Comparison of ENCODE assay signal across 12 mouse cellular contexts in genomic region chr5:4486391-4487132, GRCm38 (mm10).
A peak's percentile ranks its signal among the peaks of the same experiment; 100 is the strongest.
DNase-seq lines count a peak whose midpoint lies in the region; ATAC-seq and TF ChIP-seq lines count a peak whose summit lies in the region.
"Had no signal": no experiment of that assay in that cellular context is flagged by ENCODE, and none has a peak within 500 bp of the region (broad histone marks: within the 10 kb centered on the region; RNA-seq: fewer than 3 reads in every experiment).

No protein-coding gene starts in this region.

- no peak overlapping the region for H3K4me2 ChIP-seq in forebrain, embryonic 15.5 days (replicated peaks)
- H3K4me2 ChIP-seq in limb, embryonic 14.5 days (replicated peaks; ENCODE audit: low read depth, low read length, severe bottlenecking) = no peak overlapping the region
- H3K4me2 ChIP-seq in intestine, embryonic 15.5 days (replicated peaks) = no peak overlapping the region
- H3K4me2 ChIP-seq: heart, embryonic 11.5 days had no signal

- no peak for TF ChIP-seq POLR2A in limb, embryonic 14.5 days (IDR thresholded peaks at IDR 0.05; ENCODE audit: borderline replicate concordance, extremely low read depth, insufficient read depth, insufficient read length)

- H3K9me3 ChIP-seq in embryonic facial prominence, embryonic 10.5 days = no peaks in the 10 kb centered on the region; the same call in 1 of the 2 replicates
- no peaks in the 10 kb centered on the region for H3K9me3 ChIP-seq in forebrain, embryonic 15.5 days
- H3K9me3 ChIP-seq in limb, embryonic 14.5 days (ENCODE audit: control insufficient read depth, low read length) = no peaks in the 10 kb centered on the region
- no peaks in the 10 kb centered on the region for H3K9me3 ChIP-seq in intestine, embryonic 15.5 days

- H3K27me3 ChIP-seq in embryonic facial prominence, embryonic 10.5 days (replicated peaks; ENCODE audit: low read depth, poor library complexity, severe bottlenecking) = no peaks in the 10 kb centered on the region
- no peaks in the 10 kb centered on the region for H3K27me3 ChIP-seq in forebrain, embryonic 15.5 days
- H3K27me3 ChIP-seq in limb, embryonic 14.5 days (ENCODE audit: control insufficient read depth, insufficient read depth, low read length) = no peaks in the 10 kb centered on the region
- no peaks in the 10 kb centered on the region for H3K27me3 ChIP-seq in intestine, embryonic 15.5 days (replicated peaks)

- peak; percentile 76 for ATAC-seq in forebrain, embryonic 15.5 days (replicated peaks)
- ATAC-seq in limb, embryonic 14.5 days (ENCODE audit: low FRiP score, low read depth) = no peak
- no peak; the same call in 1 of the 2 replicates for ATAC-seq in intestine, embryonic 15.5 days

- H3K27ac ChIP-seq in embryonic facial prominence, embryonic 10.5 days (replicated peaks) = peak overlapping the region; percentile 82
- peak overlapping the region; percentile 80 for H3K27ac ChIP-seq in forebrain, embryonic 15.5 days (replicated peaks)
- peak overlapping the region; percentile 79; the same call in 1 of the 2 replicates for H3K27ac ChIP-seq in limb, embryonic 14.5 days (replicated peaks; ENCODE audit: low read depth, low read length)
- no peak overlapping the region for H3K27ac ChIP-seq in intestine, embryonic 15.5 days
- H3K27ac ChIP-seq: liver, embryonic 14.5 days; stomach, postnatal 0 days had no signal

- 82% methylated on average over 4 of the region's 4 CpGs for WGBS in embryonic facial prominence, embryonic 10.5 days
- 79% methylated on average over 4 of the region's 4 CpGs for WGBS in forebrain, embryonic 15.5 days
- 87% methylated on average over 4 of the region's 4 CpGs for WGBS in limb, embryonic 14.5 days
- WGBS in intestine, embryonic 15.5 days = 90% methylated on average over 4 of the region's 4 CpGs

- no peak overlapping the region for H3K9ac ChIP-seq in forebrain, embryonic 15.5 days (replicated peaks)
- H3K9ac ChIP-seq in limb, embryonic 14.5 days (ENCODE audit: low read depth, low read length, severe bottlenecking) = no peak overlapping the region
- H3K9ac ChIP-seq in intestine, embryonic 15.5 days = no peak overlapping the region
- H3K9ac ChIP-seq: liver, embryonic 14.5 days had no signal

- peaks cover 37% of the 10 kb centered on the region for H3K4me1 ChIP-seq in embryonic facial prominence, embryonic 10.5 days
- H3K4me1 ChIP-seq in forebrain, embryonic 15.5 days = peaks cover 27% of the 10 kb centered on the region
- H3K4me1 ChIP-seq in limb, embryonic 14.5 days (ENCODE audit: control insufficient read depth, insufficient read depth, low read length) = peaks cover 27% of the 10 kb centered on the region
- H3K4me1 ChIP-seq in intestine, embryonic 15.5 days (replicated peaks) = 0 out of 2 replicates have a peak, but pooled peaks cover 2% of the 10 kb centered on the region

- peak; percentile 51 for DNase-seq in cerebellum, adult 9-11 months
- DNase-seq in cerebellum, postnatal 36 days = no peak
- no peak for DNase-seq in embryonic facial prominence, embryonic 10.5 days (ENCODE audit: low spot score)
- DNase-seq in limb, embryonic 14.5 days (ENCODE audit: low spot score) = no peak
- DNase-seq in urinary bladder, postnatal 25 days (ENCODE audit: low spot score) = no peak
- no peak for DNase-seq in left cerebral cortex, adult 11 months (ENCODE audit: low spot score)
- DNase-seq: B cell, adult 2 months had no signal

- no peaks in the 10 kb centered on the region for H3K36me3 ChIP-seq in embryonic facial prominence, embryonic 10.5 days (replicated peaks)
- no peaks in the 10 kb centered on the region for H3K36me3 ChIP-seq in forebrain, embryonic 15.5 days
- H3K36me3 ChIP-seq in limb, embryonic 14.5 days (ENCODE audit: control insufficient read depth, insufficient read depth, low read length) = no peaks in the 10 kb centered on the region
- no peaks in the 10 kb centered on the region for H3K36me3 ChIP-seq in intestine, embryonic 15.5 days

- no peak overlapping the region for H3K4me3 ChIP-seq in embryonic facial prominence, embryonic 10.5 days
- no peak overlapping the region for H3K4me3 ChIP-seq in forebrain, embryonic 15.5 days
- no peak overlapping the region for H3K4me3 ChIP-seq in limb, embryonic 14.5 days (replicated peaks; ENCODE audit: low read length)
- no peak overlapping the region for H3K4me3 ChIP-seq in intestine, embryonic 15.5 days (replicated peaks)
